Mouse (Mus musculus): ENCODE measurements around the gene Col19a1.

The Col19a1 gene

DNA sequence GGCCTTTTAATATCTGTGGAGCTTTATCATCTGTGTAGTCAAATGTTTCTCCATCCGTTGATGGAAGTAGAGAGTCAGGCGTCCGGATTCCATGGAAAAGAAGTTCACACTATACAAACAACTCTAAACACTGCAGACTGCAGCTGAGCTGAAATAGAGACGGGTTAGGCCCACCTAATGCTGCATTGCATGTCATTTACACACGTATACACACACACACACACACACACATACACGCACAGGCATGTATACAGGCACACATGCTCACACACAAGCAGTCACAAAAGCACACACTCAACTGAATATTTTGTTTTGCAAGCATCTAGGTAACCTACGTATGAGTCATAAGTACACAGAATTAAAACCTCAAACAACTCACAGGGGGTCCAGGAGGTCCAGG, 284.2 kb downstream of the Col19a1 start:
- no peak for DNase-seq

DNA sequence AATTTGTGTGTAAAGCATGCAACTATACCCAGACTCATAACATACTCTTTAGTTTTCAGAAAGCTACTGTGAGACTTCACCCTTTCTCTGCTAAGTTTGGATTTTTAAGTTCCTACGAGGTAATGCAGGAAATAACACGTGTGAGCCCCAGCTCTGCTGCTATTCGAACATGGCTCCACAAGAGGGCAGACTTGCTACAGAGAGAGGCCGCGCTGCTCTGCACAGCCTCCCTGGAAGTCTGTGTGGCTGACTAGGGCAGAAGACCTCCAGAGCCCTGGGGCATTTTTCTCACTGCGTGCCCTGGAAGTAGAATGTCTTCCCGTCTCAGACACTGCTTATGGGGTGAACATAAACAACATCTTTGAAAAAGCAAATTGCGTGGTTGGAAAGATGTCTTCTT, 284.6 kb downstream of the Col19a1 start:
- DNase-seq: peak; percentile 25 to 28

DNA sequence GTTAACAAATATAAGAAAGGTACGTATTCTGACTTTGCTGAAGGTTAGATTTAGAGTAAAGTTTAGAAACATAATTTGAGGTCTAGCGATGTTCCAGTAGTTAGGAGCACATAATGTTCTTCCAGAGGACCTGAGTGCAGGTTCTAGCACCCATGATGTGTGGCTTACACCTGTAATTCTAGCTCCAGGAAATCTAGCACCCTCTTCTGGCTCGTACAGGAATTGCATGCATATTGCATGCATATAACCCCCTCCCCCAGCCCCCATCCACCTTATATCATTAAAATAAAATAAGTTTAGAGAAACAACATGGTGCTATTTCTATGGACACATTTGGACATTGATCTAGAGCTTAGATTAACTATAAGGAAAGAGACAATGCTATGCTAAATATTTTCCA, 286.6 kb downstream of the Col19a1 start:
- no peak for DNase-seq

DNA sequence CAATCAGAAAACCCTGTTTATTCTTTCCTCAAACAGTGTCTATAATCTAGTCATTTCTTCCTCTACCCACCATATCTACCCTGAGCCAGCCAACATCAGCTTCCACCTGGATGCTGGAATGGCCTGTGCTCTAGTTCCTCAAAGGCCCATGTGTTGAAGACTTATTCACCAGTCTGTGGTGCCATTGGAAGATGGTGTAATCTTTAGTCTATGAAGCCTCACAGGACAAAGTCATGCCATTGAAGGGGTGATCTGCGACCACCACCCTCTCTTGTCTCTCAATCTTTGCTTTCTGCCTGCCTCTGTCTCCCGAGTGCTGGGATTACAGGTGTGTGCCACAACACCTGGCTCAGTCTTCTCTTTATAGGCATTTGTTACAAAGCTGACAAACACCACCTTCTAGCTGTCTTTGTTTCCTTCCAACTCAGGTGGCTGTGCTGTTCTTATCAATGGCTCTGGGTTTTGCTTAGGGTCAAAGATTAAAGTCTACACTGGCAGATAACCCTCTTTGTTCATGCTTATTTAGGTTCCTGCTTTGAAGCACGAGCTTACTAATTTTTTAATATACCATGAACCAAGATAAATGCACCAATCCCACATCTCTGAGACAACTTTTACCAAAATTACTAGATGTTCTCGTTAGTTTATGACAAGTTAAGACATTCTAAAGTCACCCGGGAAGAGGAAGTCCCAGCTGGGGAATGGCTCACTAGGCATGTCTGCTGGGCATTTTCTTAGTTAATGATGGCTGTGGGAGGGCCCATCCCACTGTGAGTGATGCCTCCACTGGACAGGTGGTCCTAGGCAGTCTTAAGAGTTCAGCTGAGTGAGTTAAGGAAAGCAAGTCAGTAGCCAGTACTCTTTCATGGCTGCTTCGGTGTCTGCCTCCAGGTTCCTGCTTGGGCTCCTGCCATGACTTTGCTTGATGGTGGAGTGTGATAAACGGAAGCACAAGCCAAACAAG, 292.0 kb downstream of the Col19a1 start:
- DNase-seq: no peak

DNA sequence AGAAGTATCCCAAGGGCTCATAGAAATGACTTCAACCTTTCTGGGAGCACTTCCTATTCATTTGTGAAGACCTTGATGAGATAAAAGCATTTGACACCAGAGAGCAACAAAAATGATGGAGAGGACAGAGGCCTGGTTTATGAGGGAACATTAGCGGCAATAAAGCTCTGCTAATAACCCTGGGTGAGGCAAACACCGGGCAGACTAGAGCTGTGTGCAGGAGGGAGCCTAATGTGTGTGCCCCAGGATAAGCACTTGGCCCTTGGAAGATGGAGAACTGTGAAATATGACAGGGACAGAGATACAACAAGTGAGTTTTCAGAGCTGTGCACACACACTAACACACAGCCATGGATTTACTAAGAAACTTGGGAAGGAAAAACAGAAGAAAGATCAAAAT, 294.8 kb downstream of the Col19a1 start:
- no peak for DNase-seq

DNA sequence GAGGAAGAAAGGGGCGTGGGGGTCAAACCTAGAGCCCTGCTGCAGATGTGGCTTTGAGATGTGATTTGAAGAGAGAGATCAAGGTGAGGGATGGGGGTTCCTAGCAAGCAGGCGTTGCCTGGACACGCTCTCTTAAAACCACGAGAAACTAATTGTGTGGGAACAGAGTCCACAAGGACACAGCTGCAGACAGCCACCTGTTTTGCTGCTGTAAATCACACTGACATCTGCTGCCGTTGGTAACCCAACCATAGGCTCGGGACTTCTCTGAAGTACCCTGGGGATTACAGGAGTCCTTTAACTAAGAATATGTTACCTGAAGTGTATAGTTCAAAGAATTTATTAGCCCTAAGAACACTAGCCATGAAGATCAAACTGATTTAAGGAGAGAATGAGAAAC, 300.9 kb downstream of the Col19a1 start:
- DNase-seq: no peak

DNA sequence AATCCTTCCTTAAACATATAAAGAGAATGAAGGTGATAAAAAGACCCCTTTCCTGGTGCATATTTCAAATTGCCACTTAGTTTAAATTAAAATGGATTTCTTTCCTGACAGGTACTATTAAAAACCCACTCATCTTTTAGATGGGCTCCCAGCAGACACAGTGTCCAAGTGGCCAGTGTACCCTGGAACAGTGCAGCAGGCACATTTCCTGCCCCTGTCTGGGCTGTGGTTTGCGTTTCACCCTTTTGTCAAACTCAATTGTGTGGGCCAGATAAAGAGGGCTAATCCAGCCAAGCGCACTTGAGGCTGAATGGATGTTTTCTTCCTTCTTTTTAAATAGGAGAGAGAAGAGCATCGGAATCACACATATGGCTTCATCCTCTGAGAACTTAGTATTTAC, 320.2 kb downstream of the Col19a1 start:
- no peak for DNase-seq

DNA sequence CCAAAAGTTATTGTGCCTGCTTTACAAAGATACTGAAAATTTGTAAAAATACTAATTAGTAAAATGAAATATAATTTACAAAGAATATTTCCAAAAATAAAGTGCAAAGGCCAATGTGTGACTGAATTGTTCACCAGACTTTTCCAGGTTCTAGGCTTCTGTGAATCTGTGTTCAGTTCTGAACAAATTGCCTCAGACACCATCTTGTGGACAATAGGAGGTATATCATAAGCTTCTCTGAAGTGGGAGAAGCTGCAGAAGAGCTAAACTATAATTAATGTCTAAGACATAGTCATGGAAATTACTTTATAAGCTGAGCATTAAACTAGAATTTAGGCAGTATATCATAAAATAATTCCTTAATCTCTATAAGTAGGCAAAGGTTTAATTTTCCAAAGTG, 326.1 kb downstream of the Col19a1 start:
- DNase-seq: no peak

DNA sequence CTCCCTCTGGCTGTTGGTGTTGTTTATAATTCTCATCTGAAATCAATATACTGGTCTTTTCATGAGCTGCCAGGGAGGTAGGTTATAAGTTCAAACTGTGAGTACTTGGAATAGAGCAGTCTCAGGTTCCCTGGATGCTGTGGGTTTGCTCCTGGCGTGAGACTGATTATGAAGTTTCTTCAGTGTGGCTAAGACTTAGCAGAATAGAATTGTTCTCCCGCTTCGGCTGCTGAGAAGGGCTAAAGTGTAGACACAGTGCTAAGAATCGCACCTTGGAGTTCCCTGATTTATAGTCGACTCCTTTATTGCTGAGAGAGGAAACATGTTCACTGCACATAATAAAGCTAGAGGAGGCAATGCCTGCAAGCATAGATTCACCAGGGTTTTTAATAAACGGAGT, 327.9 kb downstream of the Col19a1 start:
- DNase-seq: no peak

DNA sequence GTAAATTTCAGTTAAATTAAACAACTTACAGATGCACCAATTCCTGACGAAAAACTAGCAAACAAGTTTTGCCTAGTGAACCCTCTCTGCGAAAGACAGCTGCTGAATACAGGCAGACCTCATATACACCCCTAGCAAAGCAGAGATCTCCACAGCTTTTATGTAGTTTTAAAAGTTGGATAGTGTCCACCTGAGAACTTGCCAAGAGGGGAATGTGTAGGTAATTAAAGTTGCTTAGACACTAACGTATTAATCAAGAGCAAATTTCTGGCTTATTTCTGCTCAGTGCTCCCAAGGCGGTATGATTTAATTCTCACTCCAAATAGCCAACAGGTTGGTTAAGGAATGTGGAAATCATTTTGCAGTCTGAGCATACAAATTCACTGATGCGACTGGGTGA, 329.3 kb downstream of the Col19a1 start:
- DNase-seq: no peak

DNA sequence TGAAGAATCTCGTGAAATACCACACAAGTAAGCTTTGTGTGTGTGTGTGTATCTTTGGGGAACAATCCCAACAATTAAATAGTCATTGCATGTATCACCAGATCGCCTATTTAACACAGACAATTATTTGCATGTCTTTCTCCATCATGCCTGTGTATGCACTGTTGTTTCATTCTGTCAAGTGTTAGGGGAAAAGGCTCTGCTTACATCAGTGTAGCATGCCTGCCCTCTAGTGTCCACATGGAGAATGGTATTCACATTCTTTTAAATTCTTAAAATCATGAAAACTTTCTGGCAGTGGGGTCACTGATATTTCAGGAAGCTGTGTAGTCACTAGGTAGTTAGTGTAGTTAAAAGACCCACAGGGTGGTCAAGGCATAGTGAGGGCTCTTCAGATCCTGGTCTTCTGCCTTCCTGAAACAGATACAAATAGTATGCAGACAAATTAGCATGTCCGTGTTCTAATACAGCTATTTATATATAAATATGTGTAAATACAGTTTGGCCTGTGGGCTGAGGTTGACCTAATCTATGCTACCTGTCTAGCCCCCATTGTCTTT, 338.1 kb downstream of the Col19a1 start:
- DNase-seq: peak in 1 of 2 experiments; percentile 23

DNA sequence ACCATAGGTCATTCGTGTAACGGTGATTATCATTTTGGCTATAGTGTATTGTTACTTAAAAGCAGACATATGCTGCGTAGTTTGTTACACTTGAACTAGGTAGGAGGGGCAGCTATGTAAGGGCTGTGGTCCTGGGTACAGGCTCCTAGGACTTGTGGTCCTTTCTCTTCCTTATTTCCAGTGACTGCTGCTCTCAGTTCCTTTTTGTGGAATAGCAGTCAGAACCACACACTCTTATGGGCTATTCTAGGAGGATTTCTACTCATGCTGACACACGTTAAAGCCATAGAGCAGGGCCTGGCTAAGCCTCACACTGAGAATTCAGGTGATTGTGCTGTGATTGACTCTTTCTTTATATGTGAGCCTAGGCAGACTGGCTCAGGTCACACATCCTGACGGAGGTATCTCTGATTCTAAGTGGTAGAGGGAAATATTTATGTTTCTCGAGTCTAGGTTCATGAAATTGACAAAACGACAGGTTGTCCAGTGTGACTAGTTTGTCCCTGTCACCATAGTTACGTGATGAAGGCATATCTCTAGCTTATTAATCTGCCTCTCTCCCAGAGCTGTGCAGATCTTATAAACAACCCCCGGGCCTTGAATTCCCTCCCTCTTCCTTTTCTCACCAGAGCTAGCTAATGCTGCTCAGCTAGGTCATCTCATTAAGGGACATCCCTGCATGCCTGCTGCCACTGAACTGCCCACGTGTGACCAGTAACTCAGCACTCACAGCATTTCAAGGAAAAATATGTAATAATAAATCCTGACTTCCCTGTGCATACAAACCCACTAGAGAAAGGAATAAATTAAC, 338.8 kb downstream of the Col19a1 start:
- DNase-seq: no peak

DNA sequence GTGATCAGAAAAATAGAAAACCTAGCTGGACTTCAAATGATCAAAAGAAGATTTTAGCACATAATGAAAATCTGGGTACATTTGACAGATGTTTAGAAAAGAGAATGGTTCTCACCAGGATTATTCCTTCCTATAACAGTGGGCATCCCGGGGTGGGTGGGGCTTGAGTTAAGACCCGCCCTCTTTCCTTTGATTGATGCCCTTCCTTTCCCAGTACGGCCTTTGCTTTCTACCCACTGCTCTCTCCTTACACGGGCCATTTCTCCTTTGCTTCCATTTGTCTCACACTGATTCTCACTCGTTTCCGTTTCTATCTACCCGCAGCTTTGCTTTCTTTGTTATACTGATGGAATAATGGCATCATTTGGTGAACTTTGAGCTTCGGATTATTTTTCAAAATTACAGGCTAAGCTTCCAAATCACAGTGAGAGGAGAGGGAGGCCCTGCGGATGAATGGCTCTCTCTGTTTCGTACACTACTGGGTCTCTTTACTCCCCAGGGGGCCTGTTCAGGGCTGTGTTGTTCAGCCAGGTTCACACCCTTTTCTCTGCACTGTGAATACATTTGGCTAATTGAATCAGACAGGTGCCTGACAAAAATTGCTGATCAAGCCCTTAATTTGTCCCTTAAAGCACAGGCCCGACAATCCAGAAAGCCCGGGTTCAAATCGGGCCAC, 341.4 kb downstream of the Col19a1 start:
- DNase-seq: no peak

DNA sequence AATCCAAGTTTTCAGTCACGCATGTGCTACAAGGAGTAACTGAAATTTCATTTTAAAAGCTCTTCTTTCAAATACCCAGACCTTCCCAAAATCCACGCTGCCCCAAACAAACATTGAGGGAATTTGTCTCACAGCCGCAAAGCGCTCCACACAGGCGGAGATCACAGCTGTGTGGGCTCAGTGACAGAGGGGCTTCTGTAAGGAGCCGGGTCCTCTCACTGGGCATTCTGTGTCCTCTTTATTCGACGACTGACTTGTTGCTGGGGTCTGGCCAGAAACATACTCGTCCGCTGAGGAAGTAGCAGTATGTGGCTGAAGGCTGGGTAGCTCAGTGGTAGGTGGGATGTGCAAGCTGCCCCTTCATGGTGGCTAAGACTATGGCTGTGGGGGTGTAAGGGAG, 342.3 kb downstream of the Col19a1 start:
- no peak for DNase-seq

DNA sequence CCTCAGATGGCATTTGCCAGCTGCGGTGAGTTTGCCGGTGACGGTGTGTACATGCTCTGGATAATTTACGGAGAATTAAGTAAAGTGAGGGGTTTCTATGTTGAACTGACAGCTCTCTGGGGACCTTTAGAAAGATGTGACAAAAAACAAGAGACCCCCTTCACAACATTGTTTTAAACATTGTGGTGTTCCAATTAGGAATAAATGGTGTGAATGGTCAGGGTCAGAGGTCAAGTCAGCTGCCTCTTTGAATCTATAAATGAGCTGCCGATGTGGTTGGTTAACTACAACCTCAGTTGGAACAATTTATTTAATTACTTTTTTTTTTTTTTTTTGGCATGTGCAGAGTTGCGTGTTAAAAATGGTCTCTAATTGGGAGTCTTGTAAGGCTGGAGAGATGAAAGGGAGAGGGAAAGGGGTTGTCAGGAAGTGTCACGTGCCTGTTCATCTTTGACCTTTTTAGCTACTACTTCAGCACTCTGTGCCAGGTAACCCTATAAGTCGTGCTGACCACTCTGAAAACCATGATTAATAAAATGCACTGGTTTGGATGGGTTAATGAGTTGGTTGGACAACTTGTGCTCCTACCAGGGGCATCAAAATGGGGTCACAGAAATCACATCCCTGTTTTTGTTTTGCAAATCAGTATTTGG, 347.1 kb downstream of the Col19a1 start:
- no peak for DNase-seq

DNA sequence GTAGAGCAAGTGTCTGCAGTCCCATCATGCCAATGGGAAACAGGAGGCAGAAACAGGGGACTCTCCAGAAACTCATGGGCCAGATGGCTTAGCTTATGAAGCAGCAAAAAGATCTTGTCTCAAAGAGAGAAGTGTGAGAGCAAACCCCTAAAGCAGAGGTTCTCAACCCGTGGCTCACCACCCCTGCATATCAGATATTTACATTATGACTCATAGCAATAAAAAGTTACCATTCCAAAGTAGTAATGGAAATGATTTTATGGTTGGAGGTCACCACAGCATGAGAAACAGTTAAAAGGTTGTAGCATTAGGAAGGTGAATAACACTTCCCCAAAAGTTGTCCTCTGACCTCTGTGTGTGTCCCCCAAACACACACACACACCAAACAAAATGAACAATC, 350.9 kb downstream of the Col19a1 start:
- no peak for DNase-seq

DNA sequence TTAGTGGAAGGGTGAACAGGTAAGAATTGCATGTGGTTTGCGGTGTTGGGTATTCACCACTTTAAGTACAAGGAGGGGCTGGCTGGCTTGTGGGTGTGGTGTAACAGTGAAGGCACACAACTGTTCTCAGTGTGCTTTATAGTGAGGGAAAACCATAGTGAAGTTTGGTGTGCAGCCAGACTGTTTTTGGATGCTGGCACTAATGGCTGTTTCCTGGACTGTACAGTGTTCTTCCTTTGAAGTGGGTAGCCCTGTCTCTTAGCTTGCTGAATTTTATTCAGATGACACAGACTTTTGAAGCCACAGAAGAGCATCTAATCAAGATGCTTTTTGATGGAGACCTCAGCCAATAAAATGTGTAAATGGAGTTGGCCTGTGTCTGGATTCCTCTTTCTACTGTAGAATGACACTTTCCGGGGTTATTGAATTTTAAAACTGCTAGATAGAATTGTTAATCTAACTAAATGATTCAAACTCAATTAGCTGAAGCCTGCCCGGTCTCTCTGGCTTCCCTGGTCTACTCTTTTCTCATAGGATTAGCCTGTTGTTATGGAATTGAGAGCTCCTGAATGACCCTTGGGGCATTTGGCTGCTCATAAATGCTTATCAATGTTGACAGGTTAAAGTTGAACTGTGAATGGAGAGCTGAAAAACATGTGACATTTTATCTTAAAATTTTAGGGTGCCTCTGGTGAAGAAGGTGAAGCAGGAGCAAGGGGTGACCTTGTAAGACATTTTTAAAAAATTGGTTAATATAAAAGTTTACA, 355.6 kb downstream of the Col19a1 start:
- DNase-seq: no peak

DNA sequence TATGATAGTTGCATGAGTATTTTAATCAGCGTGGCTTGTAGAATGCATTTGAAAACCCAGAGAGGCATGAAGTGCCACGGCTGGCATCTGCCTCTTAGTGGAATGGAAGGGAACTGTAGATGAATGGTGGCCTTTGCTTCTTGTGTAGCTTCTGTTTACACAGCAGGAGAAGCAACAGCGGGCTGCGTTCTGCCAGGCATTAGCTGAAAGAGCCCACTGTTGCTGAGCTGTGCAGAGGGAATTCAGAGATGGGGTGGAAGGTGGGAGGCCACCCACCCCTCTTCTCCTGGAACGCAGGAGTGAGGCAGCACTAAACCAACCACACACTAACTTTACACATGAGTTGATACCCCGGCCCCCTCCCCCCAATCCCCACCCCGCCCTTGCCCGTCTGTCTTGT, 356.8 kb downstream of the Col19a1 start:
- no peak for DNase-seq

DNA sequence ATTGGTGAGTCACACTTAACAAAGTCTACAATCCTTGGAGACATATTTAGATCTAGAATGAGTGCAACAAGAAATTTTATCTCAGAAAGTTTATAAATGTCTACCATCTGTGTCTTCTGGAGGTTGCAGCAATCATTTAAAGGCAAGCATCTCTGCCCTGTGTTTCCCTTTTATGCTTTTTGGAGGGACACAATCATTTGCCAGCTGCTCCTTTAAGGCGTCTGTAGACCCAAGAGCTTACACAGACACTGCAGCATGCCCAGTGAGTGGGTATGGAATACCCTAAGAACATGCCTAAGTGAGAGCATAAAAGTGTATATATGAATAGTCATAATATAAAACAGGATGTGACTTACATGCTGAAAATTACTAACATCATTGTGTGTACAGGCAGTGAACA, 357.7 kb downstream of the Col19a1 start:
- no peak for DNase-seq

DNA sequence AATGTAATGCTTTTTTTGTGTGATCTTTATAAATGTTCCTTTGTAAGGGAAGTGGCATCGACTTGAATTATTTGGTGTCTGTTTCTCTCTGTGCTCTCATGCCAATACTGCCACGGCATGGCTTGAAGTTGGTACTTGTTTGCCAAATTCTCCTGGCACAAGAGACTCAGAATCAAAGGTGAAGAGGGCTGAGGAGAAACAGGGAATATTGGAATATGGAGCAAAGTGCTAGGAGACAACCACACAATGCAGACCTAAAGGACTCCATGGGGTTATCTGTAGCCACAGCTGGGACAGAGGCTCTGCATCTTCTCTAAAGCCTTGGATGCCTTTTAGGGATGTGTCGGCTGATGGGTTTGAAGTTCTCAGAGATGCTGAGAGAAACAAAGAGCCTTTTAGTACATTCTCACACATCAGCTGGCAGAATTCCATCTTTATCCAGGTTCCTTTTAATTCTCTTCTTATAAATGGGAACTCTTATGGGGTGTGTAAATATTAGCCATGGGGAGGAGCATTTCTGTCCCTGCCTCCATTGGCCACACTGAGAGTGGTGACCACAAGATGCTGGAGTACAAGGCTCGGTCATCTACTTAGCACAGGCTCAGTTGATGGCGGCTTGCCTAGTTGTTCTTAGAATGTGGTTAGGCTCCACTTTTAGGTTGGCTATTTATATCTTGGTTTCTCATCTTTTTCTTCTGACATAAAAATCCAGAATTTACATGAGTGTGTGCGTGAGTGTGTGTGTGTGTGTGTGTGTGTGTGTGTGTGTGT, 360.1 kb downstream of the Col19a1 start:
- DNase-seq: no peak
